ENCODE assay signal across 16 mouse cellular contexts in genomic region chr14:9457801-9458495, GRCm38 (mm10).
DNase-seq lines count a peak whose midpoint lies in the region; ATAC-seq and TF ChIP-seq lines count a peak whose summit lies in the region.
"Had no signal": no experiment of that assay in that cellular context is flagged by ENCODE, and none has a peak within 500 bp of the region (broad histone marks: within the 10 kb centered on the region; RNA-seq: fewer than 3 reads in every experiment).

No protein-coding gene starts in this region.

- no peaks in the 10 kb centered on the region for H3K4me1 ChIP-seq in forebrain, embryonic 14.5 days (ENCODE audit: control insufficient read depth, insufficient read depth, low read length)
- no peaks in the 10 kb centered on the region for H3K4me1 ChIP-seq in forebrain, embryonic 16.5 days (replicated peaks; ENCODE audit: control insufficient read depth, insufficient read depth, low read length)
- H3K4me1 ChIP-seq in midbrain, embryonic 11.5 days (ENCODE audit: control insufficient read depth, insufficient read depth, low read length) = no peaks in the 10 kb centered on the region
- H3K4me1 ChIP-seq in midbrain, embryonic 10.5 days = peaks cover 8% of the 10 kb centered on the region; the same call in 1 of the 2 replicates
- H3K4me1 ChIP-seq in embryonic fibroblast, embryonic 13.5 days (ENCODE audit: control insufficient read depth, insufficient read depth, low read length) = peaks cover 4% of the 10 kb centered on the region
- 0 out of 2 replicates have a peak, but pooled peaks cover 2% of the 10 kb centered on the region for H3K4me1 ChIP-seq in midbrain, postnatal 0 days (ENCODE audit: insufficient read depth, low read length)
- H3K4me1 ChIP-seq in kidney, adult 2 months (ENCODE audit: control insufficient read depth, insufficient read depth, low read length) = no peaks in the 10 kb centered on the region
- no peaks in the 10 kb centered on the region for H3K4me1 ChIP-seq in stomach, postnatal 0 days (replicated peaks; ENCODE audit: control insufficient read depth, insufficient read depth)
- H3K4me1 ChIP-seq: embryonic facial prominence, embryonic 15.5 days; forebrain, embryonic 13.5 days had no signal

- no peak overlapping the region for H3K4me2 ChIP-seq in forebrain, embryonic 14.5 days (ENCODE audit: low read length)
- H3K4me2 ChIP-seq in forebrain, embryonic 16.5 days (ENCODE audit: low read length) = no peak overlapping the region
- H3K4me2 ChIP-seq in midbrain, embryonic 11.5 days = no peak overlapping the region
- H3K4me2 ChIP-seq in midbrain, postnatal 0 days (ENCODE audit: low read depth, low read length, poor library complexity, severe bottlenecking) = no peak overlapping the region
- no peak overlapping the region for H3K4me2 ChIP-seq in stomach, postnatal 0 days (replicated peaks; ENCODE audit: low read depth)
- H3K4me2 ChIP-seq: embryonic facial prominence, embryonic 15.5 days; forebrain, embryonic 13.5 days; liver, embryonic 11.5 days; lung, embryonic 15.5 days had no signal

- no peak for TF ChIP-seq POLR2A in embryonic fibroblast, embryonic 13.5 days (IDR thresholded peaks at IDR 0.05; ENCODE audit: low read depth, low read length)
- no peak for TF ChIP-seq POLR2A in kidney, adult 2 months (IDR thresholded peaks at IDR 0.05; ENCODE audit: low read depth, low read length)

- H3K27ac ChIP-seq in forebrain, embryonic 14.5 days (ENCODE audit: low read depth, low read length) = no peak overlapping the region
- no peak overlapping the region for H3K27ac ChIP-seq in forebrain, embryonic 16.5 days (ENCODE audit: low read length)
- H3K27ac ChIP-seq in midbrain, embryonic 11.5 days (ENCODE audit: low read depth, low read length) = no peak overlapping the region
- H3K27ac ChIP-seq in midbrain, embryonic 10.5 days (replicated peaks) = no peak overlapping the region
- peak overlapping the region; percentile 85 for H3K27ac ChIP-seq in embryonic fibroblast, embryonic 13.5 days (ENCODE audit: insufficient read depth, low read length)
- H3K27ac ChIP-seq in midbrain, postnatal 0 days (ENCODE audit: low read depth, low read length) = no peak overlapping the region
- no peak overlapping the region for H3K27ac ChIP-seq in kidney, adult 2 months (ENCODE audit: insufficient read depth, low read depth, low read length)
- H3K27ac ChIP-seq in stomach, postnatal 0 days (replicated peaks) = no peak overlapping the region
- H3K27ac ChIP-seq: embryonic facial prominence, embryonic 15.5 days; forebrain, embryonic 13.5 days; heart, adult 2 months; kidney, postnatal 0 days; lung, embryonic 15.5 days had no signal

- no peak overlapping the region for H3K4me3 ChIP-seq in forebrain, embryonic 14.5 days (ENCODE audit: low read depth, low read length)
- H3K4me3 ChIP-seq in forebrain, embryonic 16.5 days (replicated peaks; ENCODE audit: low read length) = no peak overlapping the region
- no peak overlapping the region for H3K4me3 ChIP-seq in midbrain, embryonic 11.5 days (ENCODE audit: low read depth, low read length)
- H3K4me3 ChIP-seq in midbrain, embryonic 10.5 days = no peak overlapping the region
- no peak overlapping the region for H3K4me3 ChIP-seq in embryonic fibroblast, embryonic 13.5 days (ENCODE audit: insufficient read depth, low read length)
- H3K4me3 ChIP-seq in midbrain, postnatal 0 days (ENCODE audit: low read depth, low read length) = no peak overlapping the region
- H3K4me3 ChIP-seq in kidney, adult 2 months (ENCODE audit: insufficient read depth, low read depth, low read length) = no peak overlapping the region
- H3K4me3 ChIP-seq in stomach, postnatal 0 days (ENCODE audit: low read depth, low read length) = no peak overlapping the region
- H3K4me3 ChIP-seq: embryonic facial prominence, embryonic 15.5 days; forebrain, embryonic 13.5 days; heart, adult 2 months; lung, embryonic 15.5 days had no signal

- H3K9me3 ChIP-seq in forebrain, embryonic 14.5 days (replicated peaks; ENCODE audit: control insufficient read depth, low read length) = no peaks in the 10 kb centered on the region
- H3K9me3 ChIP-seq in forebrain, embryonic 16.5 days (ENCODE audit: control insufficient read depth, low read length) = no peaks in the 10 kb centered on the region
- H3K9me3 ChIP-seq in midbrain, embryonic 11.5 days (ENCODE audit: control insufficient read depth, low read length) = no peaks in the 10 kb centered on the region
- H3K9me3 ChIP-seq in midbrain, embryonic 10.5 days (replicated peaks) = no peaks in the 10 kb centered on the region
- H3K9me3 ChIP-seq in midbrain, postnatal 0 days (ENCODE audit: low read length) = no peaks in the 10 kb centered on the region
- H3K9me3 ChIP-seq in stomach, postnatal 0 days (ENCODE audit: control insufficient read depth, low read length) = no peaks in the 10 kb centered on the region
- H3K9me3 ChIP-seq: embryonic facial prominence, embryonic 15.5 days; forebrain, embryonic 13.5 days; lung, embryonic 15.5 days had no signal

- H3K27me3 ChIP-seq in forebrain, embryonic 14.5 days (replicated peaks; ENCODE audit: control insufficient read depth, insufficient read depth, low read length) = no peaks in the 10 kb centered on the region
- no peaks in the 10 kb centered on the region for H3K27me3 ChIP-seq in forebrain, embryonic 16.5 days (replicated peaks; ENCODE audit: control insufficient read depth, insufficient read depth, low read length)
- no peaks in the 10 kb centered on the region for H3K27me3 ChIP-seq in midbrain, embryonic 11.5 days (ENCODE audit: control insufficient read depth, insufficient read depth, low read length)
- H3K27me3 ChIP-seq in midbrain, embryonic 10.5 days (ENCODE audit: low read depth, poor library complexity, severe bottlenecking) = no peaks in the 10 kb centered on the region
- no peaks in the 10 kb centered on the region for H3K27me3 ChIP-seq in midbrain, postnatal 0 days (ENCODE audit: insufficient read depth, low read length)
- no peaks in the 10 kb centered on the region for H3K27me3 ChIP-seq in kidney, adult 2 months (replicated peaks; ENCODE audit: control insufficient read depth, insufficient read depth, low read length)
- no peaks in the 10 kb centered on the region for H3K27me3 ChIP-seq in stomach, postnatal 0 days (ENCODE audit: control insufficient read depth, insufficient read depth, low read length)
- H3K27me3 ChIP-seq: embryonic facial prominence, embryonic 15.5 days; forebrain, embryonic 13.5 days; lung, embryonic 15.5 days had no signal

- no peaks in the 10 kb centered on the region for H3K36me3 ChIP-seq in forebrain, embryonic 14.5 days (ENCODE audit: control insufficient read depth, insufficient read depth, low read length)
- H3K36me3 ChIP-seq in forebrain, embryonic 16.5 days (ENCODE audit: control insufficient read depth, insufficient read depth) = no peaks in the 10 kb centered on the region
- H3K36me3 ChIP-seq in midbrain, embryonic 11.5 days (ENCODE audit: control insufficient read depth, insufficient read depth, low read length) = no peaks in the 10 kb centered on the region
- no peaks in the 10 kb centered on the region for H3K36me3 ChIP-seq in midbrain, embryonic 10.5 days
- no peaks in the 10 kb centered on the region for H3K36me3 ChIP-seq in midbrain, postnatal 0 days (ENCODE audit: insufficient read depth, low read length)
- no peaks in the 10 kb centered on the region for H3K36me3 ChIP-seq in kidney, adult 2 months (ENCODE audit: control insufficient read depth, insufficient read depth, low read length)
- H3K36me3 ChIP-seq in stomach, postnatal 0 days (ENCODE audit: control insufficient read depth, insufficient read depth, low read length) = no peaks in the 10 kb centered on the region
- H3K36me3 ChIP-seq: embryonic facial prominence, embryonic 15.5 days; lung, embryonic 15.5 days had no signal

- no peak for TF ChIP-seq CTCF in embryonic fibroblast, embryonic 13.5 days (IDR thresholded peaks at IDR 0.05; ENCODE audit: borderline replicate concordance, insufficient read depth, low read length)
- no peak for TF ChIP-seq CTCF in midbrain, postnatal 0 days (IDR thresholded peaks at IDR 0.05)
- no peak for TF ChIP-seq CTCF in kidney, adult 2 months (conservative IDR thresholded peaks at IDR 0.05; ENCODE audit: insufficient read depth, insufficient read length, low read depth, low read length)
- TF ChIP-seq CTCF in stomach, postnatal 0 days (IDR thresholded peaks at IDR 0.05; ENCODE audit: low read depth) = no peak

- TF ChIP-seq EP300 in stomach, postnatal 0 days (optimal IDR thresholded peaks at IDR 0.05) = no peak

- no peak overlapping the region for H3K9ac ChIP-seq in forebrain, embryonic 14.5 days (ENCODE audit: low read length)
- no peak overlapping the region for H3K9ac ChIP-seq in forebrain, embryonic 16.5 days (replicated peaks; ENCODE audit: low read depth, low read length)
- H3K9ac ChIP-seq in midbrain, embryonic 11.5 days (ENCODE audit: low read length) = no peak overlapping the region
- H3K9ac ChIP-seq in midbrain, postnatal 0 days (replicated peaks; ENCODE audit: low read length, poor library complexity, severe bottlenecking) = no peak overlapping the region
- H3K9ac ChIP-seq in stomach, postnatal 0 days (ENCODE audit: low read length) = no peak overlapping the region
- H3K9ac ChIP-seq: embryonic facial prominence, embryonic 15.5 days; forebrain, embryonic 13.5 days; lung, embryonic 15.5 days had no signal

- ATAC-seq in forebrain, embryonic 14.5 days = no peak
- no peak for ATAC-seq in forebrain, embryonic 16.5 days
- ATAC-seq in midbrain, embryonic 11.5 days (ENCODE audit: low FRiP score) = no peak
- ATAC-seq in midbrain, postnatal 0 days (ENCODE audit: low FRiP score) = no peak
- no peak for ATAC-seq in stomach, postnatal 0 days (ENCODE audit: low FRiP score, low TSS enrichment)
- ATAC-seq: forebrain, embryonic 13.5 days had no signal

- peak; percentile 12 for DNase-seq in forebrain, embryonic 14.5 days (ENCODE audit: low spot score)
- peak; percentile 75 for DNase-seq in midbrain, embryonic 11.5 days (ENCODE audit: low spot score, missing footprints)
- no peak for DNase-seq in midbrain, embryonic 10.5 days (ENCODE audit: low spot score)
- DNase-seq in midbrain, postnatal 0 days (ENCODE audit: low spot score) = peak; percentile 28
- DNase-seq in kidney, adult 2 months = no peak
- no peak for DNase-seq in stomach, postnatal 0 days (ENCODE audit: low spot score)
- DNase-seq: adrenal gland, adult 8-10 months; cerebellum, adult 9-11 months; heart, adult 2 months had no signal

Comparison
In these comparisons a context has a peak if more than half of its experiments do, and no peak if none do; other contexts are left out.
1. DNase-seq: peak in forebrain, embryonic 14.5 days (single experiment), midbrain, embryonic 11.5 days (single experiment) and midbrain, postnatal 0 days (single experiment); none in midbrain, embryonic 10.5 days (single experiment), kidney, adult 2 months (single experiment) and stomach, postnatal 0 days (single experiment).